ENCODE assay signal across 9 mouse cellular contexts in genomic region chr14:32888876-32889674, GRCm38 (mm10). TPM values are rescaled to one million over a fixed set of nuclear protein-coding genes. Genes with fewer than 3 reads are reported as not detected.
DNase-seq lines count a peak whose midpoint lies in the region; ATAC-seq lines count a peak whose summit lies in the region.
"Had no signal": no experiment of that assay in that cellular context is flagged by ENCODE, and none has a peak within 500 bp of the region (broad histone marks: within the 10 kb centered on the region; RNA-seq: fewer than 3 reads in every experiment).

No protein-coding gene starts in this region.

- DNase-seq in gastrocnemius, adult 18-20 months (ENCODE audit: low spot score): peak; percentile 15
- DNase-seq in gastrocnemius, postnatal 4 days (ENCODE audit: low spot score in 2 of 2): no peak
- DNase-seq in cerebellum, adult 9-10 months: peak; percentile 63
- peak; percentile 27 to 31 for DNase-seq in frontal cortex, postnatal 10 days (ENCODE audit: low spot score in 2 of 2)
- peak; percentile 41 for DNase-seq in lung, postnatal 14 days
- peak; percentile 17 for DNase-seq in telencephalon, adult 2 months (ENCODE audit: low read depth, low spot score)
- DNase-seq in thymus, adult 18-20 months: no peak

- WGBS in intestine, embryonic 16.5 days: 33% methylated on average over 6 of the region's 6 CpGs

- no peak overlapping the region for H3K9ac ChIP-seq in intestine, embryonic 16.5 days (ENCODE audit: low read depth, low read length)

- no peaks in the 10 kb centered on the region for H3K9me3 ChIP-seq in intestine, embryonic 16.5 days (ENCODE audit: control insufficient read depth, low read length)

- no peak overlapping the region for H3K4me3 ChIP-seq in intestine, embryonic 16.5 days (ENCODE audit: low read length)

- H3K4me1 ChIP-seq in intestine, embryonic 16.5 days (ENCODE audit: control insufficient read depth, insufficient read depth, low read length): peaks cover 3% of the 10 kb centered on the region; the same call in 1 of the 2 replicates

- H3K36me3 ChIP-seq in intestine, embryonic 16.5 days (ENCODE audit: control insufficient read depth, insufficient read depth, low read length): no peaks in the 10 kb centered on the region

- H3K4me2 ChIP-seq in intestine, embryonic 16.5 days (ENCODE audit: low read depth, low read length): no peak overlapping the region

- H3K27ac ChIP-seq in intestine, embryonic 16.5 days (ENCODE audit: low read length): no peak overlapping the region

- H3K27me3 ChIP-seq in intestine, embryonic 16.5 days (replicated peaks; ENCODE audit: control insufficient read depth, insufficient read depth, low read length): no peaks in the 10 kb centered on the region

- ATAC-seq in intestine, embryonic 16.5 days: peak; percentile 38; the same call in 1 of the 2 replicates

RNA-seq across cellular contexts. Expression of gene Vstm4, which starts 32.5 kb away (rescaled TPM):
- 1 to 10 TPM; 3.0 to 3.2 TPM for total RNA-seq in gastrocnemius, adult 18-20 months (2021)
- total RNA-seq in gastrocnemius, postnatal 4 days (2021): 10 to 100 TPM; 41.5 to 43.6 TPM
- 26.6 and 28.3 TPM in 2 replicates for polyA plus RNA-seq in intestine, embryonic 16.5 days (2015; fragmentation: Nextera tagmentation; extraction: Ambion mirVana)

RNA-seq across cellular contexts. Expression of gene Fam170b, which starts 55.3 kb away (rescaled TPM):
- not detected for total RNA-seq in gastrocnemius, adult 18-20 months (2021)
- not detected for total RNA-seq in gastrocnemius, postnatal 4 days (2021)
- polyA plus RNA-seq in intestine, embryonic 16.5 days (2015; fragmentation: Nextera tagmentation; extraction: Ambion mirVana): 0.10 TPM in 2 replicates
- total RNA-seq: left cerebral cortex, postnatal 25 days had no signal

Comparison
In these comparisons a context has a peak if more than half of its experiments do, and no peak if none do; other contexts are left out.
1. DNase-seq: peak in gastrocnemius, adult 18-20 months (single experiment), cerebellum, adult 9-10 months (single experiment), frontal cortex, postnatal 10 days (2 of 2), lung, postnatal 14 days (single experiment) and telencephalon, adult 2 months (single experiment); none in gastrocnemius, postnatal 4 days (0 of 2) and thymus, adult 18-20 months (0 of 2).
2. RNA of gene Vstm4, which starts 32.5 kb away (total RNA-seq): 41.5 to 43.6 TPM in gastrocnemius, postnatal 4 days; 3.0 to 3.2 TPM in gastrocnemius, adult 18-20 months; every median in the first group is over 10 times any median in the second.